14 mouse cellular contexts compared by ENCODE assay signal in the genomic region with DNA sequence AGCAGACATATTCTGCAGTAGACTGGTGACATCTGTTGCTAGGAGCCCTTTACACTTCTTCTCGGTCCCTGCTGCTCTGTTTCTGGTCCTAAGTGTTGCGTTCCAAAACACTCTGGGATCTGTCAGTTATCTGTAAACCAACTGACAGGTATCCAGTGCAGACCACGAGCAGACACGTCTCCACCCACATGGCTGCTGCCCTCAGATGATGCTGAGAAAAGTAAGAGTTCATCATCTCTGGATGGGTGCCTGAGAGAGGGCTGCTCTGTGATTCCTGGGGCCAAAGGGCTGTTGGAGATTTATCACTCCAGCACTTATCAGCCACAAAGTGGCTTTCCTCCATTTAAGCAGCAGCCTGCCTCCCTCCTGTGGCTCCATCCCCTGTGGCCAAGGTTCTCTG.
"Had no signal": no experiment of that assay in that cellular context is flagged by ENCODE, and none has a peak within 500 bp of the region (broad histone marks: within the 10 kb centered on the region; RNA-seq: fewer than 3 reads in every experiment).

No protein-coding gene starts in this region.

- H3K36me3 ChIP-seq: lung, embryonic 15.5 days; midbrain, embryonic 13.5 days; midbrain, embryonic 15.5 days; neural tube, embryonic 12.5 days; stomach, embryonic 15.5 days had no signal

- H3K27ac ChIP-seq: lung, embryonic 15.5 days; macrophage; midbrain, embryonic 13.5 days; midbrain, embryonic 15.5 days; neural tube, embryonic 12.5 days; stomach, embryonic 15.5 days; stomach, postnatal 0 days had no signal

- H3K9me3 ChIP-seq: lung, embryonic 15.5 days; megakaryocyte, embryonic 14.5 days; midbrain, embryonic 13.5 days; midbrain, embryonic 15.5 days; neural tube, embryonic 12.5 days; stomach, embryonic 15.5 days had no signal

- H3K4me3 ChIP-seq: lung, embryonic 15.5 days; megakaryocyte, embryonic 14.5 days; midbrain, embryonic 13.5 days; midbrain, embryonic 15.5 days; neural tube, embryonic 12.5 days; stomach, embryonic 15.5 days had no signal

- DNase-seq: lung, adult 2 months; lung, postnatal 14 days; lung, postnatal 36 days; thymus, adult 2 months; thymus, postnatal 25 days; thymus, postnatal 4 days had no signal

- H3K4me1 ChIP-seq: midbrain, embryonic 13.5 days; midbrain, embryonic 15.5 days; neural tube, embryonic 12.5 days had no signal

- H3K27me3 ChIP-seq: lung, embryonic 15.5 days; midbrain, embryonic 13.5 days; midbrain, embryonic 15.5 days; neural tube, embryonic 12.5 days; stomach, embryonic 15.5 days had no signal
